Mouse (Mus musculus) kidney, adult 2 months (tissue): ENCODE data around the gene Blnk. TPM values are rescaled to one million over a fixed set of nuclear protein-coding genes. Genes with fewer than 3 reads are reported as not detected.

Source experiments
- DNase-seq: peaks from one replicate; pipeline ENCODE4 v3.0.0; 2021
- H3K27ac ChIP-seq: fragments of 200-500 bp; 2 replicates; pipeline ENCODE4 v1.5.1; 2012; ENCODE audit warnings: low read depth, low read length, control low read depth, inconsistent platforms; ENCODE audit not compliant: insufficient read depth
- H3K27me3 ChIP-seq: fragments of 200-500 bp; replicated peaks from 2 replicates; pipeline ENCODE4 v1.6.1; 2012; ENCODE audit warnings: mild to moderate bottlenecking, moderate library complexity, low read length, inconsistent platforms; ENCODE audit not compliant: control insufficient read depth, insufficient read depth
- H3K36me3 ChIP-seq: fragments of 200-500 bp; 2 replicates; pipeline ENCODE4 v1.6.1; 2012; ENCODE audit warnings: mild to moderate bottlenecking, moderate library complexity, low read length, inconsistent platforms; ENCODE audit not compliant: control insufficient read depth, insufficient read depth
- H3K4me1 ChIP-seq: fragments of 200-500 bp; 2 replicates; pipeline ENCODE4 v1.6.1; 2011; ENCODE audit warnings: low read length; ENCODE audit not compliant: control insufficient read depth, insufficient read depth
- H3K4me3 ChIP-seq: fragments of 200-500 bp; 2 replicates; pipeline ENCODE4 v1.5.1; 2011; ENCODE audit warnings: mild to moderate bottlenecking, low read depth, low read length, control low read depth; ENCODE audit not compliant: insufficient read depth
- CTCF ChIP-seq: fragments of 200-500 bp; conservative IDR thresholded peaks from 2 replicates; pipeline ENCODE4 v1.5.1; 2011; ENCODE audit warnings: low read depth, mild to moderate bottlenecking, control low read depth, low read length, moderate library complexity, mixed read lengths; ENCODE audit not compliant: insufficient read depth, insufficient read length
- POLR2A ChIP-seq: fragments of 200-500 bp; IDR thresholded peaks from one replicate; pipeline ENCODE4 v1.6.1; 2011; ENCODE audit warnings: low read depth, low read length, control low read depth
- WGBS: fragments of 180-500 bp; shearing (Covaris S2); methylation state at CpG from one replicate; pipeline ENCODE4 v1.1.7; 2018; 5-methylcytosine and 5-hydroxymethylcytosine counted together
- polyA plus RNA-seq: library from polyadenylated mRNA; depleted of rRNA; stranded (reverse); fragments of >200 nt; gene quantifications from 2 replicates; pipeline ENCODE4 v1.2.3, GENCODE M21; 2012

The Blnk gene
- polyA plus RNA-seq, 1 experiment = 16.5 TPM

DNA sequence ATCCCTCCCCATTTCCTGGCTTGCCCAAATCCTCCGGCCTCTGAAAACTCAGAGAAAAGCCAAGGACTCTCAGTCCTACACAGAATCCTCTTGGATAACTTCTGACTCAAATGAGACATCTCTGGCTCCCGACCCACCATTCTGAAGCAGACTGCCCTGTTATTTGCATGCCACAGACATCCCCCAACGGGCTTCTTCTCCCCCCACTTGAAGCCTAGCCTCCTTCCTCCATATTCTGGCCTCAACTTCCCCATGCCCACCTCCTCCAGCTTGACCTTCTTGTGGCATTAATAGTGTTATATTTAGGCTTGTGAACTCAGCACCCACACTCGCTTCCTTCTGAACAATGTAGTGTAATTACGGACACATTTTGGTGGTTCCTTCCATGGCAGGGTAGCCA lies 13.7 kb downstream of the Blnk start:
- H3K27me3 ChIP-seq = no peaks in the 10 kb centered on the region
- H3K36me3 ChIP-seq = no peaks in the 10 kb centered on the region
- no peak for TF ChIP-seq CTCF
- TF ChIP-seq POLR2A = no peak
- 76% methylated on average over 5 of the region's 5 CpGs for WGBS
- H3K27ac ChIP-seq = no peak overlapping the region
- DNase-seq = no peak
- no peaks in the 10 kb centered on the region for H3K4me1 ChIP-seq
- H3K4me3 ChIP-seq = no peak overlapping the region

DNA sequence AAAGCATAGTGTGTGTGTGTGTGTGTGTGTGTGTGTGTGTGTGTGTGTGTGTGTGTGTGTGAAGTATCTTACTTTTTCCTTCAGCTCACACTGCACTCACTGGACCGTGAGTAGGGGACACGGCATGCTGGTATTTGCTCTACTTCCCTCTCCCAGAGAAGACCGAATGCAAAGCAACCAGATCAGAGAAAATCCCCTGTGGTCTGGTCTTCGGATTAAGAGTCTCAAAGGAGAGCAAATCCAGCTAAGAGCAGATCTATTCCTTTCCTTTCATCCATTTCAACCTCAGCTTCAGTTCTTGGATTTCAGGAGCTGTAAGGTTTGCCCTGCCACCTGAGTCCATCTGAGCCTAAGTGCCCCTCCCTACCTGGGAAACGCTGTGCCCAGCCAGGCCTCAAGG lies 16.3 kb downstream of the Blnk start:
- WGBS = 42% methylated on average over 5 of the region's 5 CpGs
- no peaks in the 10 kb centered on the region for H3K36me3 ChIP-seq
- H3K4me3 ChIP-seq = no peak overlapping the region
- no peak for DNase-seq
- H3K27ac ChIP-seq = no peak overlapping the region
- H3K4me1 ChIP-seq = no peaks in the 10 kb centered on the region
- H3K27me3 ChIP-seq = no peaks in the 10 kb centered on the region
- TF ChIP-seq POLR2A (no peak), CTCF (no peak)

DNA sequence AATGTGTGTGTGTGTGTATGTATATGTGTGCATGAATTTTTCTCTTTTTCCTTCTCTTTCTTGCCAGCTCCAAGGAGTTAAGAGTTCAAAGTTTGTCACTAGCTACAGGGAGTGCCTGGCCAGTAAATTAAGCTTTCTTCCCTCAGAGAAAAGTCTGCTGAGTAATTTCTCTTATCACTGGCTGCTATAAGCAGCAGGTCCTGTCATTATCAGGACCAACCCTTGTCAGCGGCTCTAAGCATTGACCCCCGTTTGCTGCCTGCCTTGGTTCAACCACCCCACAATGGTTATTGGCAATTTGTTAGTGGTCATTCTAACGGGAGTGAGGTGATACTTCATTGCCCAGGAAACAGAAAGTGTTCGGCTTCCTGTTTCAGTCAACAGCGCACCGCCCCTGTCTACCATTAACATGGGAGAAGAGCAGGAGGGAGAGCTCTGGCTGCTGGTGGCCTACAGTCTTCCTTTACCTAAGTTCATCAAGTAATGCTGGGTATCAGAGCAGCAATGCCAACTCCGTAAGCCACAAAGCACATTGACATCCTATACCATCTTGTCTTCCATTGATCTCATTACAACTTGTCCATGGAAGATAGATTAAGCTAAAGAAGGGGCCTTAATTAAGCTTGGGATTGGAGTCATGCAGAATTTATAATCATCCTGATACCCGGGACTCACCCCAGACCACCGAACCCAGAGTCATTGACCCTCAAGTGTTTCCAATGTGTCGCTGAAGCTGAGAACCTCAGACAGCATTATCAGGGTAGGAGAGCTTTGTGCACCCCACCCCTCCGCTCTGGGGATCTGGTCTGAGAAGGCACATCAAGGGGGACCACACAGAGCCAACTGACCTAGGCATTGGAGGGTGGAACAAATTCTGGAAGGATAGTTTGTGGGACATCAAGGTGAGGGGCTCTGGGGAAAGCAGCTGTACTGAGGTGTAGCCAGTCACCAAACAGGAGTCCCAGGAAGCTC lies 17.1 kb downstream of the Blnk start:
- Histone ChIP-seq H3K27me3 (no peaks in the 10 kb centered on the region), H3K4me3 (no peak overlapping the region), H3K27ac (no peak overlapping the region), H3K4me1 (no peaks in the 10 kb centered on the region), H3K36me3 (no peaks in the 10 kb centered on the region)
- TF ChIP-seq CTCF = no peak
- TF ChIP-seq POLR2A = no peak
- WGBS = 76% methylated on average over 11 of the region's 11 CpGs
- DNase-seq = no peak

DNA sequence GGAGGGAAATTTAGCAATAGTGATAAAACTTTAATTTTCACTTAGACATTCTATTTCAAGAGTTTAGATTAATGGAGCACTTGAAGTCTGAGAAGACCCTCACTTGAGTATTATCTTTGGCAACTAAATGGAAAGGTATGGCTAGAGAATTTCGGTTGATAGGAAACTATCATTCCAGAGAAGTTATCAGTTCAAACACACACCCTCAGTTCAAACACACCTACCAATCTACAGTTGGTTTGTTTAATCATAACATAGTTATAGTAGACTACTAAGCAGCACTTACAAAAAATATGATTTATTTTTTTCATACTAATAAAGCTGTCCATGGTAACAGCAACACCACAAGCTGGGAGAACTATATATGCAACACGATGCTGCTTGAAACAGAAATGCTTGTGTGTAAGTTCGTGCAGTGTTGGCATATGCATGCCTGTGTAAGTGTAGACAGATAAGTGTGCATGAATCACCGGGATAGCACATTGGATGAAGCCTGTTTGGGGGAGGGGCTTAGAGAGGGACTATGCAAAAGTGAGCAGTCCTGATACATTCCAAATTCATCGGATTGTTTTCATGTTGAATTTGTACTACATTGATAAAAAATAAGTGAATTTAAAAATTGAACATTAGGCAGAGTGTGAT lies 22.9 kb downstream of the Blnk start:
- Histone ChIP-seq H3K27me3 (no peaks in the 10 kb centered on the region; the same call in 1 of the 2 replicates), H3K4me1 (no peaks in the 10 kb centered on the region), H3K27ac (no peak overlapping the region), H3K4me3 (no peak overlapping the region), H3K36me3 (no peaks in the 10 kb centered on the region)
- no peak for DNase-seq
- 89% methylated on average over 5 of the region's 5 CpGs for WGBS
- no peak for TF ChIP-seq CTCF
- no peak for TF ChIP-seq POLR2A

DNA sequence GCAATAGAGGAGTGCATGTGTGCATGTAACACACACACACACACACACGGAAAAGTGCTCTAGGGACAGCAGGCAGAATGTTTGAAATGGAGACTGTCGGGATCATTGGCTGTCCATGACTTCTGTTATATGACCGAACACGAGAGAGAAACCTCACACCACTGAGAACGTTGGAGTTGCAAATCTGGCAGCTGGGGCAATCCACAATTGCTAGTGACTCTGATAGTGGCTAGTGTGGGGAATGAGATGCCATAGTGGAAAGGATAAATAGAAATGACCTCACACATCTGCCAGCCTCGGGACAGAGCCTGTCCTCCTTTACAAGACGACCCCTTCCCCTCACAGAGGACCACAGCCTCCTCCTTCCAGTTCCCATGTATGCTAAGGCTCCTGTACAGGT lies 23.6 kb downstream of the Blnk start:
- TF ChIP-seq POLR2A (no peak), CTCF (no peak)
- H3K27ac ChIP-seq = no peak overlapping the region
- WGBS = 62% methylated on average over 7 of the region's 7 CpGs

DNA sequence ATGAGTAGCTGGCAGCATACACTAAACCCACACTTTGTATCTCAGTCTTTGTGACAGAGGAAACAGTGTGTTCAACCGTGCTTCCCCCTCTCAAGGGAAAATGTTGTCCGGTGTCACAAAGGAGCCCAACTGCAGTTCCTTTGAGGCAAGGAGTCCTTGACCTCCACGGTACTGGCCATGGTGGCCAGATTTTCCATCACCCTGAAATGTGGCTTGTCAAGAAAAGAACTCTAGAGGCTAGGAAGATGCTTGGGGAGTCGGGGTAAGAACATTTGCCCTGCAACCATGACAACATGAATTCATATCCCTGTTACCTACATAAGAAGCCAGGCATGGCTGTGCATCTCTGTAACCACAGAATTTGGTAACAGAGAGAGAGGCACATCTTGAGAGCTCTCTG lies 24.0 kb downstream of the Blnk start:
- no peaks in the 10 kb centered on the region; the same call in 1 of the 2 replicates for H3K27me3 ChIP-seq
- WGBS = 53% methylated on average over 4 of the region's 4 CpGs

More for the DNA sequence above, 23.6 kb downstream of the Blnk start:
- no peaks in the 10 kb centered on the region; the same call in 1 of the 2 replicates for H3K27me3 ChIP-seq
- no peaks in the 10 kb centered on the region for H3K36me3 ChIP-seq
- no peak overlapping the region for H3K4me3 ChIP-seq
- DNase-seq = no peak
- no peaks in the 10 kb centered on the region for H3K4me1 ChIP-seq

DNA sequence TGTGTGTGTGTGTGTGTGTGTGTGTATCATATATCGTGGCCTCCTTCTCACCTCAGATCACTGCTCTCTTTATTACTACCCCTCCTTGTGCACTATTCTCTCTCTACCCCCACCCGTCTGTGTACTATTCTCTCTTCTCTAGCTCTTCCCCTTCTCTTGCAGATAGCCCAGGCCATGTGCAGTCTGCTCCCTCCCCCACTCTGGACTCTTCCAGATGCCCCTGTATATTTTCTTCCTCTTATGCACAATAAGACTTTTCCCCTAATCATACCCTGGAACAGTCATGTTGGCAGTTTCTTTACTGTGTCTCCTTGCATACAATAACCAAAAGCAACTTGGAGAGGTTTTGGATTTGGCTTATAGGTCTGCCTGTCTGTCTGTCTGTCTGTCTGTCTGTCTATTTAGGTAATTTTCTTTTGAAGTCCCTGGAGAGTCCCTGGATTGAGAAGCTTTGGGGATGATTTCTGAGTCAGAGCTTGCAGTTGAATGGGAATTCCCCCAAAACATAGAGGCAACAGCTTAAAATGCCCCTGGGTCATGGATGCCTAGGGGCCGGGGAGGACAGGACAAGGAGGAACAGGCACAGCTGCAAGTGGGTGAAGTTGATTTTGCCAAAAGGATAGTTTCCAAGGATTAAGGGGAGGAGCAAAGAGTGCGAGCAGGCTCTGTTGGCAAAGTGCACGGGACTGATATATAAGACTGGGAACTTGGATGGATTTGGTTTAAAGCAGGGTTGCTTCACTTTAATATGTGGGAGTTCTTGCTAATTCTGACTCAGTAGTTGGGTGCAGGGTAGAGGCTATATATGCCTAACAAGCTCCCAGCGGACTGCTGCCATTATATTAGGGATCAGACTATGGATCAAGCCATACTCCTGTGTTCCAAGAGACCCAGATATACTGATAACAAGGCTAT lies 29.1 kb downstream of the Blnk start:
- Histone ChIP-seq H3K4me3 (no peak overlapping the region), H3K27ac (no peak overlapping the region), H3K27me3 (no peaks in the 10 kb centered on the region; the same call in 1 of the 2 replicates), H3K4me1 (no peaks in the 10 kb centered on the region), H3K36me3 (no peaks in the 10 kb centered on the region)
- no peak for TF ChIP-seq POLR2A
- no peak for TF ChIP-seq CTCF
- no peak for DNase-seq
- 84% methylated on average over 6 of the region's 6 CpGs for WGBS

More for the DNA sequence above, 24.0 kb downstream of the Blnk start:
- H3K4me1 ChIP-seq = no peaks in the 10 kb centered on the region
- TF ChIP-seq POLR2A (no peak), CTCF (no peak)
- no peak overlapping the region for H3K27ac ChIP-seq
- DNase-seq = no peak
- no peaks in the 10 kb centered on the region for H3K36me3 ChIP-seq
- no peak overlapping the region for H3K4me3 ChIP-seq
